Mouse (Mus musculus): ENCODE measurements around the gene Cab39. TPM values are rescaled to one million over a fixed set of nuclear protein-coding genes. Genes with fewer than 3 reads are reported as not detected.

Gene Cab39
- polyA plus RNA-seq, 1 experiment from 2014 or later: 41.4 TPM

- no peak overlapping the region for H3K4me2 ChIP-seq (ENCODE audit: low read length)
- WGBS: 27% methylated on average over 1 of the region's 1 CpGs
Observed at GRCm38 (mm10) chr1:85767754-85768153, 25.5 kb upstream of the Cab39 start.

GRCm38 (mm10) chr1:85771976-85772375, 21.3 kb upstream of the Cab39 start:
- no peak overlapping the region for H3K4me3 ChIP-seq (ENCODE audit: control insufficient read depth in 1 of 2, insufficient read depth in 1 of 2, low read depth in 1 of 2, low read length in 2 of 2)
- H3K4me2 ChIP-seq (ENCODE audit: low read length): no peak overlapping the region
- H3K27me3 ChIP-seq (ENCODE audit: control insufficient read depth, insufficient read depth, low read length): no peaks in the 10 kb centered on the region
- no peak for ATAC-seq (ENCODE audit: insufficient number of reproducible peaks, insufficient read depth, low FRiP score, low read depth)
- no peaks in the 10 kb centered on the region for H3K36me3 ChIP-seq (ENCODE audit: control insufficient read depth, insufficient read depth, low read length)
- H3K27ac ChIP-seq (replicated peaks in 1 of 2; ENCODE audit: control insufficient read depth in 1 of 2, insufficient read depth in 1 of 2, low read depth in 2 of 2, low read length in 2 of 2): no peak overlapping the region
- no peaks in the 10 kb centered on the region for H3K9me3 ChIP-seq (ENCODE audit: control insufficient read depth, low read length)
- no peak overlapping the region for H3K9ac ChIP-seq (ENCODE audit: low read length)
- 55% methylated on average over 3 of the region's 3 CpGs for WGBS
- H3K4me1 ChIP-seq (ENCODE audit: control insufficient read depth in 2 of 2, insufficient read depth in 2 of 2, low read length in 2 of 2): no peaks in the 10 kb centered on the region; a peak in 1 of 4 replicates

More at GRCm38 (mm10) chr1:85767754-85768153, 25.5 kb upstream of the Cab39 start:
- Histone ChIP-seq H3K4me1 (ENCODE audit: control insufficient read depth in 2 of 2, insufficient read depth in 2 of 2, low read length in 2 of 2) (no peaks in the 10 kb centered on the region), H3K27me3 (ENCODE audit: control insufficient read depth, insufficient read depth, low read length) (no peaks in the 10 kb centered on the region), H3K4me3 (ENCODE audit: control insufficient read depth in 1 of 2, insufficient read depth in 1 of 2, low read depth in 1 of 2, low read length in 2 of 2) (no peak overlapping the region), H3K9me3 (ENCODE audit: control insufficient read depth, low read length) (no peaks in the 10 kb centered on the region), H3K36me3 (ENCODE audit: control insufficient read depth, insufficient read depth, low read length) (no peaks in the 10 kb centered on the region), H3K27ac (replicated peaks in 1 of 2; ENCODE audit: control insufficient read depth in 1 of 2, insufficient read depth in 1 of 2, low read depth in 2 of 2, low read length in 2 of 2) (no peak overlapping the region), H3K9ac (ENCODE audit: low read length) (no peak overlapping the region)
- ATAC-seq (ENCODE audit: insufficient number of reproducible peaks, insufficient read depth, low FRiP score, low read depth): no peak

DNA sequence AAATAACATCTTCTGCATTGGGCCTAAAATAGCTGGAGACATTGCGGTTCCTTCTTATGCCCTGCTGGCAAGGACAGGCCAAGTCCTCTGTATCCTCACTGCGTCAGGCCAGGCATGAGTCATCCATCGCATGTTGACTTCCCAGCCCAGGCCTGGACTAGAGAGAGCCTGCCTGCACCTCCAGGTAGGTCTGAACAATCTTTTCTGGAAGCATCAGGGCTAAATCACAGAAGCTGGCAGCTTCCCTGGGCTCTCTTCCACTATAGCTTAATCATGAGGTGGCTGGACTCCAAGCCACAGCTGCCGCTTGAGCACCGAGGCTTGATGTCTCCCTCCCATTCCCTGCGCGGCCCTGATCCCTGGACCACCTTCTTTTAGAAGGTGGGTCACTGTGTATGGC, 18.1 kb upstream of the Cab39 start:
- H3K36me3 ChIP-seq (ENCODE audit: control insufficient read depth, insufficient read depth, low read length): no peaks in the 10 kb centered on the region
- H3K4me2 ChIP-seq (ENCODE audit: low read length): no peak overlapping the region
- H3K27ac ChIP-seq (replicated peaks in 1 of 2; ENCODE audit: control insufficient read depth in 1 of 2, insufficient read depth in 1 of 2, low read depth in 2 of 2, low read length in 2 of 2): no peak overlapping the region
- no peaks in the 10 kb centered on the region for H3K9me3 ChIP-seq (ENCODE audit: control insufficient read depth, low read length)
- H3K9ac ChIP-seq (ENCODE audit: low read length): no peak overlapping the region
- ATAC-seq (ENCODE audit: insufficient number of reproducible peaks, insufficient read depth, low FRiP score, low read depth): no peak
- 75% methylated on average over 7 of the region's 7 CpGs for WGBS
- H3K27me3 ChIP-seq (ENCODE audit: control insufficient read depth, insufficient read depth, low read length): no peaks in the 10 kb centered on the region
- H3K4me1 ChIP-seq (ENCODE audit: control insufficient read depth in 2 of 2, insufficient read depth in 2 of 2, low read length in 2 of 2): no peaks in the 10 kb centered on the region; a peak in 1 of 4 replicates
- H3K4me3 ChIP-seq (ENCODE audit: control insufficient read depth in 1 of 2, insufficient read depth in 1 of 2, low read depth in 1 of 2, low read length in 2 of 2): no peak overlapping the region

- 42% methylated on average over 10 of the region's 10 CpGs for WGBS
- Histone ChIP-seq H3K36me3 (ENCODE audit: control insufficient read depth, insufficient read depth, low read length) (no peaks in the 10 kb centered on the region), H3K9me3 (ENCODE audit: control insufficient read depth, low read length) (no peaks in the 10 kb centered on the region), H3K4me3 (ENCODE audit: control insufficient read depth in 1 of 2, insufficient read depth in 1 of 2, low read depth in 1 of 2, low read length in 2 of 2) (no peak overlapping the region), H3K27me3 (ENCODE audit: control insufficient read depth, insufficient read depth, low read length) (no peaks in the 10 kb centered on the region), H3K4me1 (ENCODE audit: control insufficient read depth in 2 of 2, insufficient read depth in 2 of 2, low read length in 2 of 2) (no peaks in the 10 kb centered on the region; a peak in 1 of 4 replicates), H3K27ac (replicated peaks in 1 of 2; ENCODE audit: control insufficient read depth in 1 of 2, insufficient read depth in 1 of 2, low read depth in 2 of 2, low read length in 2 of 2) (no peak overlapping the region), H3K9ac (ENCODE audit: low read length) (no peak overlapping the region), H3K4me2 (ENCODE audit: low read length) (0 out of 2 replicates have a peak overlapping the region, but pooled peaks have one; percentile 24)
- no peak for ATAC-seq (ENCODE audit: insufficient number of reproducible peaks, insufficient read depth, low FRiP score, low read depth)
Observed at GRCm38 (mm10) chr1:85776154-85776553, 17.1 kb upstream of the Cab39 start.

GRCm38 (mm10) chr1:85778436-85778835, 14.8 kb upstream of the Cab39 start, which contains the start of gene A630001G21Rik:
A630001G21Rik (minus strand) TSS chr1:85778643.
- ATAC-seq (ENCODE audit: insufficient number of reproducible peaks, insufficient read depth, low FRiP score, low read depth): no peak
- H3K4me2 ChIP-seq (ENCODE audit: low read length): no peak within 1 kb of the TSS
- H3K9me3 ChIP-seq (ENCODE audit: control insufficient read depth, low read length): no peaks in the 10 kb centered on the region
- H3K27ac ChIP-seq (replicated peaks in 1 of 2; ENCODE audit: control insufficient read depth in 1 of 2, insufficient read depth in 1 of 2, low read depth in 2 of 2, low read length in 2 of 2): no peak within 1 kb of the TSS
- H3K4me1 ChIP-seq (ENCODE audit: control insufficient read depth in 2 of 2, insufficient read depth in 2 of 2, low read length in 2 of 2): no peaks in the 10 kb centered on the region; a peak in 1 of 4 replicates
- 84% methylated on average over 4 of the region's 4 CpGs for WGBS
- no peaks in the 10 kb centered on the region for H3K36me3 ChIP-seq (ENCODE audit: control insufficient read depth, insufficient read depth, low read length)
- no peak within 1 kb of the TSS for H3K9ac ChIP-seq (ENCODE audit: low read length)
- no peak within 1 kb of the TSS for H3K4me3 ChIP-seq (ENCODE audit: control insufficient read depth in 1 of 2, insufficient read depth in 1 of 2, low read depth in 1 of 2, low read length in 2 of 2)
- no peaks in the 10 kb centered on the region for H3K27me3 ChIP-seq (ENCODE audit: control insufficient read depth, insufficient read depth, low read length)

DNA sequence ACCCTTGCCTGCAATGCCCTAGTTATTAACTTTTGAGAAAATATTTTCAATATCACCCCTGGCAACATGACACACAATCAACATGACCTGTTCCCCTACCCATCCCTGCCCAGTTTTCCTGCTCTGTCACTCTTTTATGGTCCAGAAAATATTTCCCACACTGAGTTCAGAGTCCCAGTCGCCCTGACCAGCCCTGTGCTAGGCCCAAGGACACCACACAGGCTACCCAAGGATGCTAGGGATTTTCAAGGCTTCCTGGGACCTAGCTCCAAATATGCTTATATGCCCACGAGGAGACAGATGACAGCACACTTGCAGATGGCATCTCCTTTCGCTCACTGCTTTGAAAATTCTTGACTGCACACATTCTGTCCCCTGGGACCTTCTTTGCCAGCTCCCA, 14.2 kb upstream of the Cab39 start:
- Histone ChIP-seq H3K27me3 (ENCODE audit: control insufficient read depth, insufficient read depth, low read length) (no peaks in the 10 kb centered on the region), H3K4me1 (ENCODE audit: control insufficient read depth in 2 of 2, insufficient read depth in 2 of 2, low read length in 2 of 2) (no peaks in the 10 kb centered on the region; a peak in 1 of 4 replicates), H3K4me3 (ENCODE audit: control insufficient read depth in 1 of 2, insufficient read depth in 1 of 2, low read depth in 1 of 2, low read length in 2 of 2) (no peak overlapping the region), H3K4me2 (ENCODE audit: low read length) (no peak overlapping the region), H3K27ac (replicated peaks in 1 of 2; ENCODE audit: control insufficient read depth in 1 of 2, insufficient read depth in 1 of 2, low read depth in 2 of 2, low read length in 2 of 2) (no peak overlapping the region), H3K36me3 (ENCODE audit: control insufficient read depth, insufficient read depth, low read length) (no peaks in the 10 kb centered on the region), H3K9me3 (ENCODE audit: control insufficient read depth, low read length) (no peaks in the 10 kb centered on the region), H3K9ac (ENCODE audit: low read length) (no peak overlapping the region)
- no peak for ATAC-seq (ENCODE audit: insufficient number of reproducible peaks, insufficient read depth, low FRiP score, low read depth)
- 44% methylated on average over 3 of the region's 3 CpGs for WGBS

- H3K4me2 ChIP-seq (ENCODE audit: low read length): no peak overlapping the region
- no peaks in the 10 kb centered on the region for H3K27me3 ChIP-seq (ENCODE audit: control insufficient read depth, insufficient read depth, low read length)
Observed at GRCm38 (mm10) chr1:85779428-85780180, 13.6 kb upstream of the Cab39 start.

More at GRCm38 (mm10) chr1:85779428-85780180, 13.6 kb upstream of the Cab39 start:
- Histone ChIP-seq H3K4me3 (ENCODE audit: control insufficient read depth in 1 of 2, insufficient read depth in 1 of 2, low read depth in 1 of 2, low read length in 2 of 2) (no peak overlapping the region), H3K27ac (replicated peaks in 1 of 2; ENCODE audit: control insufficient read depth in 1 of 2, insufficient read depth in 1 of 2, low read depth in 2 of 2, low read length in 2 of 2) (no peak overlapping the region), H3K36me3 (ENCODE audit: control insufficient read depth, insufficient read depth, low read length) (no peaks in the 10 kb centered on the region), H3K9me3 (ENCODE audit: control insufficient read depth, low read length) (no peaks in the 10 kb centered on the region), H3K4me1 (ENCODE audit: control insufficient read depth in 2 of 2, insufficient read depth in 2 of 2, low read length in 2 of 2) (no peaks in the 10 kb centered on the region; a peak in 1 of 4 replicates), H3K9ac (ENCODE audit: low read length) (no peak overlapping the region)
- no peak for ATAC-seq (ENCODE audit: insufficient number of reproducible peaks, insufficient read depth, low FRiP score, low read depth)
- 64% methylated on average over 4 of the region's 4 CpGs for WGBS
